Mouse (Mus musculus) brain, embryonic 14.5 days (tissue): ENCODE results near the gene Irs3. TPM values are rescaled to one million over a fixed set of nuclear protein-coding genes. Genes with fewer than 3 reads are reported as not detected.
"Not testable (repeated sequence)": the region's sequence is repeated elsewhere in the genome, so short reads cannot be mapped to it uniquely, and the experiment has no call there.

Experiments used
- DNase-seq: peaks from one replicate; pipeline ENCODE4 v3.0.0-alpha.2; 2011; ENCODE audit warnings: low read depth
- CTCF ChIP-seq: fragments of 200-500 bp; IDR thresholded peaks from 2 replicates; pipeline ENCODE4 v1.5.1; 2012; ENCODE audit warnings: inconsistent platforms, mild to moderate bottlenecking, moderate library complexity, borderline replicate concordance; ENCODE audit not compliant: insufficient read depth, insufficient read length; ENCODE audit errors: extremely low read depth
- POLR2A ChIP-seq: fragments of 200-500 bp; IDR thresholded peaks from 2 replicates; pipeline ENCODE4 v1.6.1; 2012; ENCODE audit warnings: mild to moderate bottlenecking, inconsistent platforms, borderline replicate concordance; ENCODE audit not compliant: poor library complexity, insufficient read depth, insufficient read length, severe bottlenecking; ENCODE audit errors: extremely low read depth
- polyA plus RNA-seq: library from polyadenylated mRNA; depleted of rRNA; stranded (reverse); fragments of >200 nt; gene quantifications from 2 replicates; pipeline ENCODE4 v1.2.3, GENCODE M21; 2012

Gene Irs3
- polyA plus RNA-seq, 1 experiment = not detected

DNA sequence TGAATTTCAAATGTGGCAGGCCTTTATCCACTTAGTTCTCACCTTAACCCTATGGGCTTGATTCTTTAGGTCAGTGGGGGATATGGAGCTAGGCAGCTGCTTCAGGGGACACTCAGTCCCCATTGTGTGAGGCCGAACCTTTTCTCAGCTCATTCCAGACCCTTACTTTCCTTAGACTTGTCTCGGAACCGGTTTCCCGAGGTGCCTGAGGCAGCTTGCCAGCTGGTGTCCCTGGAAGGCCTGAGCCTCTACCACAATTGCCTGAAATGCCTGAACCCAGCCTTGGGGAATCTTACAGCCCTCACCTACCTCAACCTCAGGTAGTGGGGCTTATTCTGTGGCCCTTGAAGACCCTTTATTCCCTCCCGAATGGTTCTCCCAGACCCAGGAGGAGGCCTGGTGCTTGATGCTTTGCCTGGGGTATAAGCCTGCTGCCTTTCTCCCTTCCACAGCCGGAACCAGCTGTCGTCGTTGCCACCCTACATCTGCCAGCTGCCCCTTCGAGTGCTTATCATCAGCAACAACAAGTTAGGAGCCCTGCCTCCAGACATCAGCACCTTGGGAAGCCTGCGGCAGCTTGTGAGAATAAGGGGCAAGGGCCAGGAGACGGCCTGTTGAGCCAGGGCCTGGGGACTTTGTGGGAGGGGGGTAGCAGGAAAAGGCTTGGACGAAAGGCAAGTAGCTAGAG is 12.0 kb downstream of the Irs3 start:
- no peak for DNase-seq

DNA sequence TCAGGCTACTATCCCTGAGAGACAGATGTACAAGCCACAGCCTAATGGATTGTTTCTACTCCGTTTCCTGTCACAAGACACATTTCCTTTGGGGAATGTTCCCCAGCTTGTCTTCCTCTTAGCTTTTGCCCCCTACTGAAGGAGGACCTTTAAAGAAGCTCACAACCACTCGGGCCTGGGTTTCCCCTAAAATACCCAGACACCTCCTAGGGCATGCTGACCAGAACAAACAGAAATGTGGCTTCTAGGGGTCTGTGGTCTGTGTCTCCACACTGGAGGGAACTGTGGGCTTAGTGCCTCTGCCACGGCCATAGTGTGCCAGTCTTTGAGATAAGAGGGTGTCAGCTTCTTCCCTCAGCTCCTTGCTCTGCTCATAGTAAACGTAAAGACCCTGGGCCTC is 13.9 kb downstream of the Irs3 start:
- TF ChIP-seq CTCF = no peak
- TF ChIP-seq POLR2A = no peak
- no peak for DNase-seq

More for the DNA sequence above, 12.0 kb downstream of the Irs3 start:
- TF ChIP-seq POLR2A (no peak), CTCF (no peak)

DNA sequence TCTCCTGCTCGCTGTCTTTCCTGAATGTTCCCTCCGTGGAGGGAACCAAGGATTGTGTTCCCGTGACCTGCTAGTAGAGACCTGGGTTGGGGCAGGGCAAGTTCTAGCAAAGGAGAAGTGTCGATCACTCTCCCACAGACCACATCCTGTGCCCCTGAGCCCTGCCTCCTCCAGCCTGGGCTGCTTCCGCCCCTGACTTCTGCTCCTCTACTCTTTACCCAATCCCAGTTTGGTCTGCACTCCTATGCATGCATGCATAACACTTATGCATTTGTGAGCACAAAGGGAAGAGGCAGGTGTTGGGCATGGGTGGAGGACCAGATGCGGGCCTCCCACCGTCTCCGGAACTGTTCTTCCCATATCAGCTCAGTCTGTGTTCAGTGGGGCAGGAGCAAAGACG is 14.3 kb downstream of the Irs3 start:
- DNase-seq = no peak
- TF ChIP-seq POLR2A (no peak), CTCF (no peak)

DNA sequence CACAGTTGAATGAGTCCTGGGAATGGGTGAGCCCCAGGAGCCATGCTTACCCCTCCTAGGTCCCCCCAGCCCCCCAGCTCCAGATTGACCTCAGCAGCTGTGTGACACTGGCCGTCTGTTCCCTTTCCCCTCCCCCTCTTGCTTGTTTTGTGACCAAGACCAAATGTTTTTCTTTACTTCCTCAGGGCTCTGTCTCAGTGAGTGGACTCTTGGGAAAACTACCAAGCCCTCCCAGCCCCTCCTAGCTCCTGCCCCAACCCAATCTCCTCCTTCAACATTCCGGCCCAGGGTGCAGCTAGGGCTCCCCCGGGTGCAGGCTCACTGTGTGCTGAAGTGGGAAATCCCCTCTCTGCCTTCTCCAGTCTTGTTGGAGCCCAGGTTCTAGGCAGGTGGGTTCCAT is 14.9 kb downstream of the Irs3 start:
- TF ChIP-seq CTCF (no peak), POLR2A (no peak)
- DNase-seq = peak; percentile 22

DNA sequence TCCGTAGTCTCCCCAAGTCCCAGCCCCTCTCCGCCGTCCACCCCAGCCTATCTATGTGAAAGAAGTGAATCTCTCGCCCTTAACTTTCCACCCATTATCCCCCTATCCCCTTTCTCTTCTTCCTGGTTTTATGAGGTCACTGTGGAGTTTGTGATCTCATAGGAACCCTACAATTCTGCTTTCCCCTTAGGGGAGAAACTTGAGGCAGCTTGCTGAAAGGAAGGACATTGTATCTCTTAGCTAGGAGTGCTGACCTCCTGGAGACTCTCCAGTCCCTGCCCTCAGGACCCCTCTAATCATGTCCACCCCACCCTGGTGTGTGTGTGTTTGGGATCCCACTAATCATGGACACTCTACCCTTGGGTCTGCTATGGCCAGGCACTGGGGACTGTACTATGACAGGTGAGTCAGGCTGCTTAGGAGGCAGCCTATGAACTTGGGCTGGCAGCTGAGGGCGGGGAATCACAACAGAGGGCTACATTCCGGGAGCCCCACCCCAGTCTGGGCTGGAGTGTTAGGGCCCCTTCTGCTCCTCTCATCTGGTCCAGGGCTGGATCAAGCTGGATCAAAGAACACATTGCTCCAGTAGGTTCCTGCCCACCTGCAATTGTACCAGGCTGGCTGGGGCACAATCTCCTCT is 15.5 kb downstream of the Irs3 start:
- DNase-seq = no peak
- TF ChIP-seq POLR2A = no peak
- TF ChIP-seq CTCF = no peak

DNA sequence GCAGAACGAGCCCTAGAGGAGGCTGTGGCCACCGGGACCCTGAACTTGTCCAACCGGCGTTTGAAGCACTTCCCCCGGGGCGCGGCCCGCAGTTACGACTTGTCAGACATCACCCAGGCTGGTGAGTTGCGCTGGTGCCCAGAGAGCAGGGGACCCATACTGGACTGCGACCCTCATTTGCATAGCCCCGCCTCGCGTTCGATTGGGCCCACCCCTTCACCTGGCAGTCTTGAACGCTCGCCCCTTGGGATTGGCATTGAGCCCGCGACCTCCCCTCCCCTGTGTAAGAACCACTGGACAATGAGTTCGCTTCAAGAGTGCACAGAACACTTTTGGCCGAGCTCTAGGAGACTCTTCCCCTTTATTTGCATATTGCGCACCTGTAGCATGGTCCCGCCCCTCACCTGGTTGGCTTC is 16.2 kb downstream of the Irs3 start:
- no peak for TF ChIP-seq CTCF
- DNase-seq = peak; percentile 74

DNA sequence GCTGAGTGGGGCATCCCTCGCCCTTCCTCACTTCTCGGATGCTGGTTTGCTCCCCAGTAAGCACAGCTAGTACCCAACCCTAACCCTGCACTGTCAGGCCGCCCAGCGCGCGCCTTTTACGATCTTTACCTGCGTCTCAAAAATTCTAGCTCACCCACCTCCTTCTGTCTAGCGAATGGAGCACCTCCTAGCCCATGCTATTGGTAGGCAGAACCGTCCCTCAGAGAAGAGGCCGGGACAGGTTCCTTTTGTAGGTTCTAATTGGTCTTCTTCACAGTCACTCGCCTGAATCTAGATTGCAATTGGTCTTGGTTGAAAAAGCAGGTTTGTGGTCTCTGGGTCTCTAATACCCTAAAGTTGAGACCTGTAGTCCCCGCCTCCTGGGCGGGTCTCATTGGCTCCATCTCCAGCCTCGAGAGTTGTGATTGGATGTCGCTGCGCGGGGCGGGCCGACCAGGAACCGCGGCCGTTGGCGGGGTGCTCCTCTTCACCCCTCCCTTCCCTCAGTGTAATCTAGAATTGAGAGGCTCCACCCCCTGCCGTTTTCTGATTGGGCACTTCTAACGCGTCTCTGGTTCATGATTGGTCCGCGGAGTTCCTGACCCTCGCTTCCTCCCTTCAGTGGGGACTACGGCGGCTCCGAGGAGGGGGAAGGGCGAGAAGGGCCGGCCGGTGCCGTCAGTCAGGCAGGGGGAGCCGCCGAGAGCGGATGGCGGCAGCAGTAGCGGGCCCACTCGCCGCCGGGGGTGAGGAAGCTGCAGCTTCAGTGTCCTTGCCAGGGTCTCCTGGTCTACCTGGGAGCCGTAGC is 16.8 kb downstream of the Irs3 start, which contains the start of the genes Fbxo24, Lrch4 and Gm20605:
Fbxo24 (minus strand) TSS at position 505 of the 808 bp plus-strand sequence.
Lrch4 (plus strand) TSS at position 624 of the 808 bp plus-strand sequence.
Gm20605 (plus strand) TSS at position 678 of the 808 bp plus-strand sequence.
- peak; percentile 92 for TF ChIP-seq POLR2A
- no peak for TF ChIP-seq CTCF
- DNase-seq = peak; percentile 100

GRCm38 (mm10) chr5:137627991-137628390 is 17.5 kb downstream of the Irs3 start:
- no peak for DNase-seq
- TF ChIP-seq CTCF (no peak), POLR2A (no peak)

GRCm38 (mm10) chr5:137623937-137624530 is 21.5 kb downstream of the Irs3 start:
- no peak for TF ChIP-seq POLR2A
- TF ChIP-seq CTCF = no peak
- DNase-seq = no peak

DNA sequence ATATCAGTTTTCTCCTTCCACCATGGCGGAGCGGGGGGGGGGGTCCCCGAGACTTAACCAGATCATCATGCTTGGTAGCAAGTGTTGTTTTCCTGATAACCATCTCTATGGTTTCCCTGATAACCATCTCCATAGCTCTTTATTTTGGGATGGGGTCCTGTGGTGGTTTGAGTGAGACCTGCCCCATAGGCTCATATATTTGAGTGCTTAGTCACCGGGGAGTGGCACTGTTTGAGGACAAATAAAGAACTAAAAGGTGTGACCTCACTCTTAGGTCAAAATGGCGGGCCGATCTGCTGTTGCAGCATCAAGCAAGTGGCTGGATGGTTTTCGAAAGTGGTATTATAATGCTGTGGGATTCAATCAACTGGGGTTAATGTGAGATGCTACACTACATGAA is 30.2 kb downstream of the Irs3 start:
- DNase-seq = no peak
- TF ChIP-seq POLR2A = no peak
- no peak for TF ChIP-seq CTCF

- DNase-seq = not testable (repeated sequence)
Observed at GRCm38 (mm10) chr5:137614921-137615320, 30.6 kb downstream of the Irs3 start.
